Mouse (Mus musculus): ENCODE data around the gene Atxn7.

Atxn7 gene

GRCm38 (mm10) chr14:14065142-14065498 lies 103.9 kb downstream of the Atxn7 start:
- DNase-seq: no peak

- no peak for DNase-seq
These were observed 105.0 kb downstream of the Atxn7 start for GRCm38 (mm10) chr14:14066241-14066640.

- peak; percentile 51 for DNase-seq
These were observed 106.6 kb downstream of the Atxn7 start for GRCm38 (mm10) chr14:14067648-14068472.

- DNase-seq: no peak
These were observed 107.3 kb downstream of the Atxn7 start for GRCm38 (mm10) chr14:14068553-14068952.

GRCm38 (mm10) chr14:14070541-14071315 lies 109.5 kb downstream of the Atxn7 start:
- DNase-seq: no peak

- DNase-seq: no peak
These were observed 110.2 kb downstream of the Atxn7 start for GRCm38 (mm10) chr14:14071456-14071855.

GRCm38 (mm10) chr14:14080604-14081194 lies 119.5 kb downstream of the Atxn7 start:
- no peak for DNase-seq

GRCm38 (mm10) chr14:14083811-14084210 lies 122.6 kb downstream of the Atxn7 start:
- DNase-seq: no peak

- no peak for DNase-seq
These were observed 125.5 kb downstream of the Atxn7 start for GRCm38 (mm10) chr14:14086711-14087263.

- no peak for DNase-seq
These were observed 126.1 kb downstream of the Atxn7 start for GRCm38 (mm10) chr14:14087348-14087747.

GRCm38 (mm10) chr14:14088016-14088791 lies 127.0 kb downstream of the Atxn7 start:
- DNase-seq: no peak

GRCm38 (mm10) chr14:14090571-14090970 lies 129.3 kb downstream of the Atxn7 start:
- no peak for DNase-seq

- DNase-seq: peak; percentile 95
These were observed 137.2 kb downstream of the Atxn7 start for GRCm38 (mm10) chr14:14098330-14098980.

- DNase-seq: no peak
These were observed 139.6 kb downstream of the Atxn7 start for GRCm38 (mm10) chr14:14100773-14101280.

- DNase-seq: no peak
These were observed 140.1 kb downstream of the Atxn7 start for GRCm38 (mm10) chr14:14101296-14101695.

GRCm38 (mm10) chr14:14104213-14104929 lies 143.1 kb downstream of the Atxn7 start:
- no peak for DNase-seq

- no peak for DNase-seq
These were observed 143.7 kb downstream of the Atxn7 start for GRCm38 (mm10) chr14:14104930-14105318.

- no peak for DNase-seq
These were observed 149.5 kb downstream of the Atxn7 start for GRCm38 (mm10) chr14:14110710-14111109.

- peak; percentile 91 for DNase-seq
These were observed 159.2 kb downstream of the Atxn7 start, which contains the start of gene Psmd6 for GRCm38 (mm10) chr14:14120230-14121096. Gene Psmd6 (minus strand): TSS chr14:14120984.

All from lung, postnatal 14 days (tissue).